Mouse (Mus musculus): ENCODE data around the gene Rad23b. TPM values are rescaled to one million over a fixed set of nuclear protein-coding genes. Genes with fewer than 3 reads are reported as not detected.
"Not testable (repeated sequence)": the region's sequence is repeated elsewhere in the genome, so short reads cannot be mapped to it uniquely, and the experiment has no call there.

The Rad23b gene
- polyA plus RNA-seq (2012; fragmentation: generic; extraction: Trizol) = 143 TPM
- long read RNA-seq, experiment 1, transcript Rad23b-201 (10 exons, 3,810 nt) = major isoform, 11 of 23 reads
- long read RNA-seq, experiment 1, partial matches to known transcripts = 4 of 23 reads
- long read RNA-seq, experiment 1, other reads (novel, unspliced or antisense) = 7 of 23 reads
- long read RNA-seq, experiment 2, transcript Rad23b-201 (10 exons, 3,810 nt) = major isoform, 202 of 212 reads
- long read RNA-seq, experiment 2, partial matches to known transcripts = 0 of 212 reads
- long read RNA-seq, experiment 2, other reads (novel, unspliced or antisense) = 10 of 212 reads

GRCm38 (mm10) chr4:55349452-55350218 is at the start of gene Rad23b:
TSS of gene Rad23b (plus strand) at chr4:55350043.
- peaks cover 56% of the 10 kb centered on the region for H3K79me2 ChIP-seq (ENCODE audit: control insufficient read depth, insufficient read depth)
- H3K27me3 ChIP-seq (ENCODE audit: control insufficient read depth, insufficient read depth, insufficient read length) = no peaks in the 10 kb centered on the region
- peak within 1 kb of the TSS; percentile 92 for H3ac ChIP-seq (ENCODE audit: control insufficient read depth, insufficient read length, low read depth)
- peaks cover 33% of the 10 kb centered on the region for H3K36me3 ChIP-seq (ENCODE audit: control insufficient read depth, insufficient read depth)
- peak within 1 kb of the TSS; percentile 92 for H3K4me3 ChIP-seq (ENCODE audit: insufficient read depth, poor library complexity, severe bottlenecking)
- TF ChIP-seq CEBPB (IDR thresholded peaks at IDR 0.05; ENCODE audit: low read depth) (peak; percentile 100), MYOG (IDR thresholded peaks at IDR 0.05; ENCODE audit: control insufficient read depth, extremely low read depth, insufficient read length) (no peak), MYOD1 (IDR thresholded peaks at IDR 0.05; ENCODE audit: control insufficient read depth, insufficient read length, low read depth) (no peak), MAX (IDR thresholded peaks at IDR 0.05) (peak; percentile 77)
- H3K79me3 ChIP-seq (ENCODE audit: low read depth) = peaks cover 45% of the 10 kb centered on the region

DNA sequence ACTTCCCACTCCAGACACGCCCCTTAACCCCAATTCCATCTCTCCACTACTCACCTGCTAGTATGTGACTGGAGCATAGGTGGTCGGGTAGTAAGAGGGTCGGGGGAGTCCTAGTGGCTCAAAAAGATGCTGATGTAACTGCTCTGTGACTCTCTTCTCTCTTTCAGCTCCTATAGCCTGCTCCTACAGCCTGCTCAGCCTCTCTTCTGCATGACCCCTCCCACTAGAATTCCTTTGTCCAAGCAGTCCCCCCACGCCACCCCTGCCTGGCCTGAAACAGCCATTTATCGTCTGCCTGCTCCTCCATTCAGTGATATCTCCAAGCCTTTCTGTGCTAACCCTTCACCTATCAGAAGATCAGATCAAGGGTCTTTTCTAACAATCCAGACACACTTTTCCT is 45.7 kb upstream of the Rad23b start:
- H3K4me3 ChIP-seq (ENCODE audit: insufficient read depth, poor library complexity, severe bottlenecking) = no peak overlapping the region
- TF ChIP-seq MYOD1 (IDR thresholded peaks at IDR 0.05; ENCODE audit: control insufficient read depth, insufficient read length, low read depth) (no peak), MAX (IDR thresholded peaks at IDR 0.05) (no peak), CTCF (IDR thresholded peaks at IDR 0.05; ENCODE audit: control insufficient read depth, insufficient read depth, insufficient read length) (no peak), FOSL1 (IDR thresholded peaks at IDR 0.05; ENCODE audit: insufficient read depth, low read length, poor library complexity, severe bottlenecking) (no peak), CEBPB (IDR thresholded peaks at IDR 0.05; ENCODE audit: low read depth) (no peak), MYOG (IDR thresholded peaks at IDR 0.05; ENCODE audit: control insufficient read depth, extremely low read depth, insufficient read length) (no peak), USF1 (IDR thresholded peaks at IDR 0.05; ENCODE audit: low read depth) (no peak)
- no peaks in the 10 kb centered on the region for H3K79me2 ChIP-seq (ENCODE audit: control insufficient read depth, insufficient read depth)
- H3K27me3 ChIP-seq (ENCODE audit: control insufficient read depth, insufficient read depth, insufficient read length) = no peaks in the 10 kb centered on the region
- no peaks in the 10 kb centered on the region for H3K79me3 ChIP-seq (ENCODE audit: low read depth)
- no peak overlapping the region for H3ac ChIP-seq (ENCODE audit: control insufficient read depth, insufficient read length, low read depth)
- H3K36me3 ChIP-seq (ENCODE audit: control insufficient read depth, insufficient read depth) = no peaks in the 10 kb centered on the region

GRCm38 (mm10) chr4:55306636-55307035 is 43.2 kb upstream of the Rad23b start:
- no peaks in the 10 kb centered on the region for H3K27me3 ChIP-seq (ENCODE audit: control insufficient read depth, insufficient read depth, insufficient read length)
- TF ChIP-seq CEBPB (IDR thresholded peaks at IDR 0.05; ENCODE audit: low read depth) (no peak), MYOG (IDR thresholded peaks at IDR 0.05; ENCODE audit: control insufficient read depth, extremely low read depth, insufficient read length) (no peak), MAX (IDR thresholded peaks at IDR 0.05) (no peak), FOSL1 (IDR thresholded peaks at IDR 0.05; ENCODE audit: insufficient read depth, low read length, poor library complexity, severe bottlenecking) (no peak), CTCF (IDR thresholded peaks at IDR 0.05; ENCODE audit: control insufficient read depth, insufficient read depth, insufficient read length) (no peak), USF1 (IDR thresholded peaks at IDR 0.05; ENCODE audit: low read depth) (no peak), MYOD1 (IDR thresholded peaks at IDR 0.05; ENCODE audit: control insufficient read depth, insufficient read length, low read depth) (no peak)
- no peak overlapping the region for H3ac ChIP-seq (ENCODE audit: control insufficient read depth, insufficient read length, low read depth)
- no peaks in the 10 kb centered on the region for H3K36me3 ChIP-seq (ENCODE audit: control insufficient read depth, insufficient read depth)
- no peaks in the 10 kb centered on the region for H3K79me2 ChIP-seq (ENCODE audit: control insufficient read depth, insufficient read depth)
- H3K79me3 ChIP-seq (ENCODE audit: low read depth) = no peaks in the 10 kb centered on the region
- no peak overlapping the region for H3K4me3 ChIP-seq (ENCODE audit: insufficient read depth, poor library complexity, severe bottlenecking)

DNA sequence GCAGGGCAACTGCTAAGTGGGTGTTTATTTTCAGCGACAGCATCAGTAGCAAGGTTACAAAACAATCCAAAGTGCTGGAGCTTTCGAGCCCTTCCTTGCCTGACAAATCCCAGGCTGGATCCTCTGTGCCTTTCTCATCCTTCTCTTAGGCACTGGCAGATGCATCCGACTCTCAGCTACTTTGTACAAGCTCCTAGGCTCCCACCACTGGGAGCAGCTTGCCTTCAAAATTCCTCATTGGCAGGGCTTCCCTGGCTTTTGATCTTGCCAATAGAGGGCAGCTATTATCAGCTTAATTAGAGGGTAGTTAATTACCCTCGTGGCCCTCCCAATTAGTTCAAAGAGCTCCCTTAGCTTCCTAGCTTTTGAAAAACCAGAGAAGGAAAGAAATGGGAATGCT is 33.1 kb upstream of the Rad23b start:
- H3K79me2 ChIP-seq (ENCODE audit: control insufficient read depth, insufficient read depth) = no peaks in the 10 kb centered on the region
- H3K27me3 ChIP-seq (ENCODE audit: control insufficient read depth, insufficient read depth, insufficient read length) = no peaks in the 10 kb centered on the region
- no peak overlapping the region for H3K4me3 ChIP-seq (ENCODE audit: insufficient read depth, poor library complexity, severe bottlenecking)
- H3K36me3 ChIP-seq (ENCODE audit: control insufficient read depth, insufficient read depth) = no peaks in the 10 kb centered on the region
- TF ChIP-seq CEBPB (IDR thresholded peaks at IDR 0.05; ENCODE audit: low read depth) = no peak
- no peak for TF ChIP-seq FOSL1 (IDR thresholded peaks at IDR 0.05; ENCODE audit: insufficient read depth, low read length, poor library complexity, severe bottlenecking)
- TF ChIP-seq MYOD1 (IDR thresholded peaks at IDR 0.05; ENCODE audit: control insufficient read depth, insufficient read length, low read depth) = no peak
- H3ac ChIP-seq (ENCODE audit: control insufficient read depth, insufficient read length, low read depth) = no peak overlapping the region
- H3K79me3 ChIP-seq (ENCODE audit: low read depth) = no peaks in the 10 kb centered on the region

GRCm38 (mm10) chr4:55318350-55318749 is 31.5 kb upstream of the Rad23b start:
- H3K36me3 ChIP-seq (ENCODE audit: control insufficient read depth, insufficient read depth); H3K79me3 ChIP-seq (ENCODE audit: low read depth); H3K4me3 ChIP-seq (ENCODE audit: insufficient read depth, poor library complexity, severe bottlenecking); H3K27me3 ChIP-seq (ENCODE audit: control insufficient read depth, insufficient read depth, insufficient read length); H3ac ChIP-seq (ENCODE audit: control insufficient read depth, insufficient read length, low read depth); H3K79me2 ChIP-seq (ENCODE audit: control insufficient read depth, insufficient read depth): not testable (repeated sequence)
